Mouse (Mus musculus) MEL (cell line): ENCODE data around the gene Itpr1. TPM values are rescaled to one million over a fixed set of nuclear protein-coding genes. Genes with fewer than 3 reads are reported as not detected.

Source experiments
- DNase-seq: peaks from one replicate; pipeline ENCODE4 v3.0.0; 2011; ENCODE audit warnings: low read depth, low spot score
- H3K27ac ChIP-seq: 2 replicates; pipeline ENCODE4 v1.5.1; 2012; ENCODE audit warnings: low read depth, mild to moderate bottlenecking, control low read depth, low read length, moderate library complexity; ENCODE audit not compliant: control insufficient read depth
- H3K27me3 ChIP-seq, 2 experiments: fragments of 150-350 bp in 1 of 2; sonication (generic) in 1 of 2; 2 replicates each; pipeline ENCODE4 v1.6.1; 2012; ENCODE audit warnings: low read length in 2 of 2, mild to moderate bottlenecking in 2 of 2, improper control_type of control experiment in 1 of 2, moderate library complexity in 1 of 2; ENCODE audit not compliant: insufficient read depth in 2 of 2, control insufficient read depth in 1 of 2
- H3K36me3 ChIP-seq, 2 experiments: 2 replicates each; pipeline ENCODE4 v1.6.1; 2012 to 2014; ENCODE audit warnings: low read length in 2 of 2, improper control_type of control experiment in 1 of 2, inconsistent platforms in 1 of 2, mild to moderate bottlenecking in 1 of 2; ENCODE audit not compliant: insufficient read depth in 2 of 2, control insufficient read depth in 1 of 2
- H3K4me1 ChIP-seq, 2 experiments: fragments of 150-350 bp in 1 of 2; sonication (generic) in 1 of 2; 2 replicates each; pipeline ENCODE4 v1.6.1; 2012; ENCODE audit warnings: low read length in 2 of 2, improper control_type of control experiment in 1 of 2, mild to moderate bottlenecking in 1 of 2; ENCODE audit not compliant: insufficient read depth in 2 of 2, control insufficient read depth in 1 of 2
- H3K4me3 ChIP-seq, 2 experiments: fragments of 150-350 bp in 1 of 2; sonication (generic) in 1 of 2; 2 replicates each; pipeline ENCODE4 v1.5.1; 2012; ENCODE audit warnings: low read depth in 2 of 2, low read length in 2 of 2, mild to moderate bottlenecking in 2 of 2, moderate library complexity in 2 of 2, control low read depth in 1 of 2, improper control_type of control experiment in 1 of 2; ENCODE audit not compliant: control insufficient read depth in 1 of 2, insufficient read depth in 1 of 2
- H3K79me2 ChIP-seq: 2 replicates; pipeline ENCODE4 v1.6.1; 2012; ENCODE audit warnings: mild to moderate bottlenecking, low read length, moderate library complexity; ENCODE audit not compliant: control insufficient read depth, poor library complexity, insufficient read depth
- H3K9ac ChIP-seq: 2 replicates; pipeline ENCODE4 v1.6.1; 2012; ENCODE audit warnings: low read depth, mild to moderate bottlenecking, control low read depth, low read length, moderate library complexity; ENCODE audit not compliant: control insufficient read depth, poor library complexity, severe bottlenecking
- H3K9me3 ChIP-seq: fragments of 150-350 bp; sonication (generic); replicated peaks from 2 replicates; pipeline ENCODE4 v1.6.1; 2012; ENCODE audit warnings: mild to moderate bottlenecking, low read length, improper control_type of control experiment, moderate library complexity; ENCODE audit not compliant: insufficient read depth
- CHD2 ChIP-seq: IDR thresholded peaks from 2 replicates; pipeline ENCODE4 v1.6.1; 2011; ENCODE audit warnings: low read length, improper control_type of control experiment
- GATA1 ChIP-seq: IDR thresholded peaks from 2 replicates; pipeline ENCODE4 v1.6.1; 2011; ENCODE audit warnings: low read depth, low read length, improper control_type of control experiment
- HCFC1 ChIP-seq: IDR thresholded peaks from 2 replicates; pipeline ENCODE4 v1.6.1; 2012; ENCODE audit warnings: low read depth, mild to moderate bottlenecking, inconsistent platforms, low read length, improper control_type of control experiment, moderate library complexity
- JUND ChIP-seq: IDR thresholded peaks from 2 replicates; pipeline ENCODE4 v1.6.1; 2011; ENCODE audit warnings: low read depth, mild to moderate bottlenecking, improper control_type of control experiment, low read length
- MAZ ChIP-seq: IDR thresholded peaks from 2 replicates; pipeline ENCODE4 v1.6.1; 2012; ENCODE audit warnings: low read depth, mild to moderate bottlenecking, inconsistent platforms, low read length, improper control_type of control experiment
- MEF2A ChIP-seq: IDR thresholded peaks from 2 replicates; pipeline ENCODE4 v1.6.1; 2014; ENCODE audit warnings: low read depth, mild to moderate bottlenecking, inconsistent platforms, low read length, improper control_type of control experiment; ENCODE audit not compliant: poor library complexity, insufficient replicate concordance, severe bottlenecking; ENCODE audit errors: extremely low read depth
- MYB ChIP-seq: IDR thresholded peaks from 2 replicates; pipeline ENCODE4 v1.6.1; 2011; ENCODE audit warnings: mild to moderate bottlenecking, low read depth, low read length, improper control_type of control experiment
- POLR2A ChIP-seq, 2 experiments: IDR thresholded peaks; 2 replicates each; pipeline ENCODE4 v1.6.1; 2011 to 2012; ENCODE audit warnings: low read length in 2 of 2, mild to moderate bottlenecking in 2 of 2, control low read depth in 1 of 2, improper control_type of control experiment in 1 of 2, low read depth in 1 of 2, moderate library complexity in 1 of 2; ENCODE audit not compliant: control insufficient read depth in 1 of 2, insufficient read depth in 1 of 2, poor library complexity in 1 of 2
- RAD21 ChIP-seq: IDR thresholded peaks from 2 replicates; pipeline ENCODE4 v1.6.1; 2011; ENCODE audit warnings: mild to moderate bottlenecking, low read depth, low read length, improper control_type of control experiment
- TAL1 ChIP-seq: IDR thresholded peaks from 2 replicates; pipeline ENCODE4 v1.6.1; 2012; ENCODE audit warnings: mild to moderate bottlenecking, inconsistent platforms, low read length, moderate library complexity, mixed read lengths
- UBTF ChIP-seq: IDR thresholded peaks from 2 replicates; pipeline ENCODE4 v1.6.1; 2012; ENCODE audit warnings: low read depth, mild to moderate bottlenecking, inconsistent platforms, low read length, improper control_type of control experiment, moderate library complexity, borderline replicate concordance; ENCODE audit not compliant: insufficient read depth
- USF2 ChIP-seq, 2 experiments: IDR thresholded peaks; 2 replicates each; pipeline ENCODE4 v1.6.1; 2011 to 2012; ENCODE audit warnings: improper control_type of control experiment in 2 of 2, low read length in 2 of 2, borderline replicate concordance in 1 of 2, inconsistent platforms in 1 of 2, low read depth in 1 of 2, mild to moderate bottlenecking in 1 of 2; ENCODE audit not compliant: insufficient read depth in 1 of 2
- ZC3H11A ChIP-seq: IDR thresholded peaks from 2 replicates; pipeline ENCODE4 v1.6.1; 2012; ENCODE audit warnings: low read depth, mild to moderate bottlenecking, inconsistent platforms, low read length, improper control_type of control experiment
- ZKSCAN1 ChIP-seq: IDR thresholded peaks from 2 replicates; pipeline ENCODE4 v1.6.1; 2012; ENCODE audit warnings: low read depth, mild to moderate bottlenecking, inconsistent platforms, low read length, improper control_type of control experiment, moderate library complexity
- polyA plus RNA-seq, 2 experiments: library from polyadenylated mRNA; stranded (reverse) in 1 of 2; unstranded in 1 of 2; fragments of >175 nt in 1 of 2; fragments of >200 nt in 1 of 2; gene quantifications; 2 replicates each; pipeline versions ENCODE4 v1.2.1 to v1.2.4; 2012; ENCODE audit warnings: low replicate concordance in 2 of 2, low read depth in 1 of 2; ENCODE audit not compliant: insufficient read length in 2 of 2, insufficient read depth in 1 of 2, missing spikeins in 1 of 2
- total RNA-seq: library from RNA; depleted of rRNA; stranded (reverse); fragments of 300-350 nt; gene quantifications from 2 replicates; pipeline ENCODE4 v1.2.3, GENCODE M21; 2012

The Itpr1 gene
- total and polyA plus RNA-seq, 3 experiments: 15.6 to 19.0 TPM; not detected in 1

DNA sequence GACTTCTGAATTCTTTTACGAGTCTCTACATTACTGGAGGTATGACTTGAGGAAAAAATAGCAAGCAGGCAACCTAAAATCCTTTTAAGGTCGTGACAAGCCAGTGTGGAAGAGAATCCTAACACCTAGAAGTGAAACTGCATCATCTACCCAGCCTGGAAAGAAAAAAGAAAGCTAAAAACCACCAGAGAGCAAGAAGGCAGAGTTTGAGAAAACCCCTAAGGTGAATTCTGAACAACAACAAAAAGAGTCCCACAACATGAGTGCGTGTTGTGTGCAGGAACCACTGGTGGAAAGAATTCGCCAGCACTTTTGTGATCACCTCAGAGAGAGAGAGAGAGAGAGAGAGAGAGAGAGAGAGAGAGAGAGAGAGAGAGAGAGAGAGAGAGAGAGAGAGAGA, 340.6 kb downstream of the Itpr1 start:
- TF ChIP-seq ZC3H11A: no peak
- TF ChIP-seq HCFC1: no peak
- no peak overlapping the region for H3K9ac ChIP-seq
- DNase-seq: no peak
- H3K4me3 ChIP-seq: no peak overlapping the region
- no peaks in the 10 kb centered on the region for H3K79me2 ChIP-seq
- H3K9me3 ChIP-seq: no peaks in the 10 kb centered on the region
- H3K36me3 ChIP-seq: peaks cover 0 to 2% of the 10 kb centered on the region in 2 experiments; a peak in 1 of 4 replicates
- H3K27ac ChIP-seq: no peak overlapping the region
- no peaks in the 10 kb centered on the region for H3K27me3 ChIP-seq
- peaks cover 0 to 4% of the 10 kb centered on the region in 2 experiments; a peak in 2 of 4 replicates for H3K4me1 ChIP-seq

DNA sequence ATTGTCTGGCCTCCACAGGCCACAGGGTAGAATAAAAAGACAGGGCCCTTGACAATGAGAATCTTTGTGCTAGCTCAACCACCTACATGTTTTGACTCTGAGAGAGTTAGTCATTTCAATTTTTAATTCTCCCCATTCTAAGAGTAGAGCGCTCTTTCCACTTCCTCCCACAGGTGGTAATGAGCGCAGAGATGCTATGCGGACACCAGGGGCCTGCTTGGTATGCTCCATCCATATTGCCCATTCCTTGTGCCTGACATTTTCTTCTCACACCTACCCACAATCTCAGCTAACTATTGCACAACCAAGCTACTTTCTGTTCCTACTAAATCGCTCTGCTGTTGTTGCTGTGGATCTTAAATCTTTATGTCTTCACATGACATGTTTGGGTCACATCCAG, 341.5 kb downstream of the Itpr1 start:
- Histone ChIP-seq H3K4me3 (no peak overlapping the region), H3K9ac (no peak overlapping the region), H3K27ac (no peak overlapping the region), H3K4me1 (peaks cover 0 to 4% of the 10 kb centered on the region in 2 experiments; a peak in 2 of 4 replicates), H3K9me3 (no peaks in the 10 kb centered on the region), H3K36me3 (peaks cover 0 to 2% of the 10 kb centered on the region in 2 experiments; a peak in 1 of 4 replicates), H3K79me2 (no peaks in the 10 kb centered on the region), H3K27me3 (no peaks in the 10 kb centered on the region)
- no peak for TF ChIP-seq TAL1
- TF ChIP-seq UBTF: no peak
- DNase-seq: no peak

DNA sequence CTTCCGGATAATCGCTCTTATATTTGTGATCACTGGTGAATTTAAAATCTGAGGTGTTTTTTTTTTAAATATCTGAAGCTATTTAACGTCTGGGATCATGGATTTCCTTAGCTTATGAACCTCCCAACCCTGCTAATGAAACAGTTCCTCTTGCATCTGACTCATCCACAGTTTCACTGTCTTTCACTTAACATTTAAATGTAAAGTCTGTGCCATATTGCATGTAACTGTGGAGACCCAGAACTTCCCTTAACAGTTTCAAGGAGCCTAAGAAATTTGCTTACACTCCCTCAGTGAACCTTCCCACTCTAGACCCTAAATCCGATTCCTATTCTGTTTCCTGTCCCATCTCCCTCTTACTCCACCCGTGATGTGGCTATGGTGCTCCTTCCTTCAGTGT, 342.0 kb downstream of the Itpr1 start:
- H3K36me3 ChIP-seq: peaks cover 0 to 2% of the 10 kb centered on the region in 2 experiments; a peak in 1 of 4 replicates
- no peaks in the 10 kb centered on the region for H3K9me3 ChIP-seq
- TF ChIP-seq RAD21: no peak
- no peak for TF ChIP-seq MAZ
- TF ChIP-seq JUND: no peak
- no peak for TF ChIP-seq MEF2A
- no peak for TF ChIP-seq ZKSCAN1
- no peak for TF ChIP-seq POLR2A (IDR thresholded peaks at IDR 0.05; ENCODE audit: control insufficient read depth in 1 of 2, insufficient read depth in 1 of 2, low read depth in 1 of 2, low read length in 2 of 2, poor library complexity in 1 of 2)
- no peak for TF ChIP-seq CHD2
- TF ChIP-seq USF2 (IDR thresholded peaks at IDR 0.05; ENCODE audit: borderline replicate concordance in 1 of 2, insufficient read depth in 1 of 2, low read depth in 1 of 2, low read length in 2 of 2): no peak
- no peak for TF ChIP-seq GATA1
- no peak for TF ChIP-seq MYB
- H3K27ac ChIP-seq: no peak overlapping the region
- H3K4me3 ChIP-seq: no peak overlapping the region
- H3K27me3 ChIP-seq: no peaks in the 10 kb centered on the region
- no peaks in the 10 kb centered on the region for H3K79me2 ChIP-seq
- no peak overlapping the region for H3K9ac ChIP-seq
- no peak for DNase-seq
- H3K4me1 ChIP-seq: peaks cover 0 to 4% of the 10 kb centered on the region in 2 experiments; a peak in 2 of 4 replicates
